Mouse (Mus musculus): ENCODE data around the gene Stmnd1.

DNA sequence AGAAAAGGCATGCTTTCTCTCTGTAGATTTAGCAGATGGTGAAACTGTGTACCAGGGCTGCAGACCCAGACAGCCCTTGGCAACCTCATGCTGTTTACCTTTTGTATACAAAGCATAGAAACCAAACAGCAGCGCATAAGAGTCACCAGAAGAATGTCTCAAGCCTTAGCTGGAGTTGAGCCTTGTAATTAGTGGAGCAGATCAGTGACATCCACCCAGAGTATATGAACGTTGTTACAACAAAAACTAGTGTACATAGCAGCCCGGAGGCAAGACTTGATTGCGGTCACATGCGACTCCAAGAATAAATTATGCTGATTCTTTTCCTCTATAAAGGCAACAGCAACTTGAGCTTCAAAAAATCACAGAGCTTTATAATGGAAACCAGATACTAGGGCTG is 14.9 kb downstream of the Stmnd1 start:
- TF ChIP-seq POLR2A (IDR thresholded peaks at IDR 0.05; ENCODE audit: low read depth, low read length), result no peak
- TF ChIP-seq CTCF (conservative IDR thresholded peaks at IDR 0.05; ENCODE audit: insufficient read depth, insufficient read length, low read depth, low read length), result no peak

Data from kidney, adult 2 months (tissue).